Mouse (Mus musculus) liver, embryonic 13.5 days (tissue): ENCODE results near the gene Emc6. TPM values are rescaled to one million over a fixed set of nuclear protein-coding genes. Genes with fewer than 3 reads are reported as not detected.

Experiments used
- ATAC-seq: fragments of 200-750 bp; cut with Nextera tagmentation; 2 replicates; pipeline ENCODE4 v1.8.0; 2017; ENCODE audit warnings: low read depth, mild to moderate bottlenecking, moderate number of reproducible peaks, moderate library complexity
- DNase-seq: peaks from one replicate; pipeline ENCODE4 v3.0.0; 2022
- H3K27ac ChIP-seq: fragments of 300-500 bp; sonication (generic); 2 replicates; pipeline ENCODE4 v1.5.1; 2015; ENCODE audit warnings: moderate library complexity, mild to moderate bottlenecking, inconsistent platforms
- H3K27me3 ChIP-seq: fragments of 300-500 bp; sonication (generic); 2 replicates; pipeline ENCODE4 v1.6.1; 2015; ENCODE audit warnings: mild to moderate bottlenecking, inconsistent platforms
- H3K36me3 ChIP-seq: fragments of 300-500 bp; sonication (generic); 2 replicates; pipeline ENCODE4 v1.6.1; 2015; ENCODE audit warnings: mild to moderate bottlenecking, inconsistent platforms
- H3K4me1 ChIP-seq: fragments of 300-500 bp; sonication (generic); replicated peaks from 2 replicates; pipeline ENCODE4 v1.6.1; 2015; ENCODE audit warnings: inconsistent platforms
- H3K4me2 ChIP-seq: fragments of 300-500 bp; sonication (generic); 2 replicates; pipeline ENCODE4 v1.6.1; 2015; ENCODE audit warnings: inconsistent platforms, mild to moderate bottlenecking, moderate library complexity
- H3K4me3 ChIP-seq: fragments of 300-500 bp; sonication (generic); replicated peaks from 2 replicates; pipeline ENCODE4 v1.5.1; 2015; ENCODE audit warnings: mild to moderate bottlenecking, inconsistent platforms
- H3K9ac ChIP-seq: fragments of 300-500 bp; sonication (generic); 2 replicates; pipeline ENCODE4 v1.6.1; 2015; ENCODE audit warnings: mild to moderate bottlenecking, inconsistent platforms
- H3K9me3 ChIP-seq: fragments of 300-500 bp; sonication (generic); replicated peaks from 2 replicates; pipeline ENCODE4 v1.6.1; 2016; ENCODE audit warnings: inconsistent platforms
- WGBS: fragments of 180-500 bp; shearing (Covaris S2); methylation state at CpG from one replicate; pipeline ENCODE4 v1.1.7; 2015; ENCODE audit not compliant: insufficient replicate concordance; 5-methylcytosine and 5-hydroxymethylcytosine counted together
- polyA plus RNA-seq: library from polyadenylated mRNA; unstranded; fragments of >200 nt; fragmentation: Nextera tagmentation; extraction: Ambion mirVana; gene quantifications from 2 replicates; pipeline ENCODE4 v1.2.1, GENCODE M21; 2015

The Emc6 gene
- polyA plus RNA-seq, 1 experiment from 2014 or later = 98.5 TPM

GRCm38 (mm10) chr11:73175612-73176011 is 1.2 kb downstream of the Emc6 start:
- WGBS = 32% methylated on average over 8 of the region's 8 CpGs
- DNase-seq = peak; percentile 27
- H3K4me1 ChIP-seq = peaks cover 57% of the 10 kb centered on the region
- H3K27ac ChIP-seq = peak overlapping the region; percentile 79; the same call in 1 of the 2 replicates
- H3K4me3 ChIP-seq = peak overlapping the region; percentile 96
- H3K36me3 ChIP-seq = peaks cover 43% of the 10 kb centered on the region
- H3K9ac ChIP-seq = peak overlapping the region; percentile 96
- ATAC-seq = no peak
- peak overlapping the region; percentile 97 for H3K4me2 ChIP-seq
- H3K27me3 ChIP-seq = no peaks in the 10 kb centered on the region
- H3K9me3 ChIP-seq = no peaks in the 10 kb centered on the region

- H3K9ac ChIP-seq = no peak overlapping the region
- H3K27ac ChIP-seq = 0 out of 2 replicates have a peak overlapping the region, but pooled peaks have one; percentile 23
- peaks cover 46% of the 10 kb centered on the region for H3K4me1 ChIP-seq
- DNase-seq = no peak
- H3K27me3 ChIP-seq = no peaks in the 10 kb centered on the region
- H3K4me2 ChIP-seq = no peak overlapping the region
- no peaks in the 10 kb centered on the region for H3K9me3 ChIP-seq
- WGBS = 68% methylated on average over 5 of the region's 5 CpGs
- ATAC-seq = no peak
- H3K36me3 ChIP-seq = peaks cover 45% of the 10 kb centered on the region
- H3K4me3 ChIP-seq = no peak overlapping the region
Measured at GRCm38 (mm10) chr11:73172186-73172585, 4.7 kb downstream of the Emc6 start.

DNA sequence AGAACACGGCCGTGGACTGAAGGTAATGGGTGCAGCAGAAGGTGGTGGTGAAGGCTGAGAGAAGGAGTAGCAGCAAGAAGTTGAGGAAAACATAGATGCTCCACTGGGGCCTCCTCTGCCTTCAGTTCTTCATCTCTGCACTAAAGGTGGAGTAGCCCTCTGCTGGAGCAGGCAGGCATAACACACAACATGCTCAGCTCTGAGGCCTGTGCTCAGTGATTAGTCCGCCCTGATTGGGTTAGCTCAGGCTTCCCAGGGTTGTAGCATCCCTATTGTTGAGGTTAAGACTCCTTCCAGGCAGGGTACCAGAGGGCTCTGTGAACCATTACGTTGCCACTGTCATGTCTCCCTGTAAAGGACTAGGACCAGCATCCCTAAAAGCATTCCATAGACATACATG is 7.6 kb downstream of the Emc6 start:
- 33% methylated on average over 4 of the region's 4 CpGs for WGBS
- no peaks in the 10 kb centered on the region for H3K27me3 ChIP-seq
- no peak overlapping the region for H3K4me2 ChIP-seq
- H3K9ac ChIP-seq = no peak overlapping the region
- peaks cover 36% of the 10 kb centered on the region for H3K36me3 ChIP-seq
- peak; percentile 39 for DNase-seq
- no peaks in the 10 kb centered on the region for H3K9me3 ChIP-seq
- no peak overlapping the region for H3K4me3 ChIP-seq
- no peak overlapping the region for H3K27ac ChIP-seq
- ATAC-seq = peak; percentile 52
- peaks cover 31% of the 10 kb centered on the region for H3K4me1 ChIP-seq

- no peak overlapping the region for H3K4me3 ChIP-seq
- H3K27ac ChIP-seq = no peak overlapping the region
- DNase-seq (no peak), ATAC-seq (no peak)
- H3K4me2 ChIP-seq = no peak overlapping the region
- H3K9ac ChIP-seq = no peak overlapping the region
- peaks cover 31% of the 10 kb centered on the region for H3K36me3 ChIP-seq
- no peaks in the 10 kb centered on the region for H3K9me3 ChIP-seq
- no peaks in the 10 kb centered on the region for H3K27me3 ChIP-seq
- H3K4me1 ChIP-seq = peaks cover 25% of the 10 kb centered on the region
- 75% methylated on average over 6 of the region's 6 CpGs for WGBS
Measured at GRCm38 (mm10) chr11:73168576-73168975, 8.3 kb downstream of the Emc6 start.

GRCm38 (mm10) chr11:73168071-73168470 is 8.8 kb downstream of the Emc6 start:
- Histone ChIP-seq H3K36me3 (peaks cover 26% of the 10 kb centered on the region), H3K27ac (no peak overlapping the region), H3K9ac (no peak overlapping the region), H3K4me2 (no peak overlapping the region), H3K9me3 (no peaks in the 10 kb centered on the region), H3K27me3 (no peaks in the 10 kb centered on the region), H3K4me1 (peaks cover 23% of the 10 kb centered on the region), H3K4me3 (no peak overlapping the region)
- DNase-seq = no peak
- WGBS = 76% methylated on average over 8 of the region's 8 CpGs
- ATAC-seq = no peak

DNA sequence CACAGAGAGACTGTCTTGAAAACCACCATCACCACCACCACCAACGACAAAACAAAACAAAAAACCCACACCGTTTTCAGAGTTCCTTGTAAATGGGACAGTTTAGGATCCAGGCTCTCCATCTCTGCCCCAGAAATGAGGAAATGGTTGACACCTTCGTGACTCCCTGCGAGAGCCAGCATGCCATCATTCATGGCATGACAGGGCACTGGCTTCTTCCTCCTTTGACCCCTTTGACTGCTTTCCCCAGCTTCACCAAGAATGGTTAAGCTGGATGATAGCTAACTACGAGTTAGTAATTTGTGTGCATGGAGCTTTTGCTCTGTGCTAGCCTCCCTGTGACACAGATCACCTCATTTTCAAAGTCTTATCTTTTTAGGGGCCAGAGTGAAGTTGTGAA is 14.6 kb downstream of the Emc6 start:
- H3K27ac ChIP-seq = no peak overlapping the region
- DNase-seq (no peak), ATAC-seq (no peak)
- H3K27me3 ChIP-seq = peaks cover 44% of the 10 kb centered on the region
- 17% methylated on average over 5 of the region's 5 CpGs for WGBS
- no peaks in the 10 kb centered on the region for H3K36me3 ChIP-seq
- H3K9me3 ChIP-seq = no peaks in the 10 kb centered on the region
- H3K4me2 ChIP-seq = no peak overlapping the region
- H3K9ac ChIP-seq = no peak overlapping the region
- H3K4me1 ChIP-seq = peaks cover 13% of the 10 kb centered on the region; the same call in 1 of the 2 replicates
- no peak overlapping the region for H3K4me3 ChIP-seq

- Histone ChIP-seq H3K27me3 (peaks cover 49% of the 10 kb centered on the region), H3K36me3 (no peaks in the 10 kb centered on the region), H3K4me2 (no peak overlapping the region), H3K9ac (no peak overlapping the region), H3K9me3 (no peaks in the 10 kb centered on the region), H3K27ac (no peak overlapping the region), H3K4me1 (peaks cover 13% of the 10 kb centered on the region; the same call in 1 of the 2 replicates), H3K4me3 (no peak overlapping the region)
- ATAC-seq = no peak
- no peak for DNase-seq
- WGBS = 62% methylated on average over 4 of the region's 4 CpGs
Measured at GRCm38 (mm10) chr11:73161616-73162015, 15.2 kb downstream of the Emc6 start.

GRCm38 (mm10) chr11:73160811-73161200 is 16.0 kb downstream of the Emc6 start:
- Histone ChIP-seq H3K27ac (no peak overlapping the region), H3K9ac (no peak overlapping the region), H3K4me2 (peak overlapping the region; percentile 62), H3K9me3 (no peaks in the 10 kb centered on the region), H3K36me3 (no peaks in the 10 kb centered on the region), H3K4me3 (peak overlapping the region; percentile 44), H3K4me1 (peaks cover 13% of the 10 kb centered on the region; the same call in 1 of the 2 replicates), H3K27me3 (peaks cover 52% of the 10 kb centered on the region)
- no peak for DNase-seq
- 28% methylated on average over 6 of the region's 6 CpGs for WGBS
- no peak for ATAC-seq

- DNase-seq = no peak
- WGBS = 4% methylated on average over 49 of the region's 49 CpGs
- Histone ChIP-seq H3K4me2 (peak within 1 kb of the TSS; percentile 62), H3K9ac (0 out of 2 replicates have a peak within 1 kb of the TSS, but pooled peaks have one; percentile 15), H3K9me3 (no peaks in the 10 kb centered on the region), H3K4me3 (peak within 1 kb of the TSS; percentile 44), H3K27ac (no peak within 1 kb of the TSS), H3K4me1 (peaks cover 13% of the 10 kb centered on the region; the same call in 1 of the 2 replicates), H3K27me3 (peaks cover 58% of the 10 kb centered on the region), H3K36me3 (no peaks in the 10 kb centered on the region)
- ATAC-seq = peak; percentile 59
Measured at GRCm38 (mm10) chr11:73159957-73160810, 16.7 kb downstream of the Emc6 start, which contains the start of gene P2rx5. TSS of gene P2rx5 (plus strand) at chr11:73160421.

GRCm38 (mm10) chr11:73155071-73155470 is 21.8 kb downstream of the Emc6 start:
- no peak overlapping the region for H3K9ac ChIP-seq
- WGBS = 64% methylated on average over 6 of the region's 6 CpGs
- ATAC-seq = no peak
- no peak overlapping the region for H3K4me3 ChIP-seq
- no peaks in the 10 kb centered on the region for H3K9me3 ChIP-seq
- peaks cover 42% of the 10 kb centered on the region for H3K27me3 ChIP-seq
- no peak overlapping the region for H3K4me2 ChIP-seq
- no peaks in the 10 kb centered on the region for H3K36me3 ChIP-seq
- H3K27ac ChIP-seq = no peak overlapping the region
- DNase-seq = no peak
- no peaks in the 10 kb centered on the region; the same call in 1 of the 2 replicates for H3K4me1 ChIP-seq

- Histone ChIP-seq H3K9ac (no peak overlapping the region), H3K36me3 (no peaks in the 10 kb centered on the region), H3K9me3 (no peaks in the 10 kb centered on the region), H3K4me1 (0 out of 2 replicates have a peak, but pooled peaks cover 2% of the 10 kb centered on the region), H3K4me3 (no peak overlapping the region), H3K27ac (no peak overlapping the region), H3K4me2 (no peak overlapping the region), H3K27me3 (no peaks in the 10 kb centered on the region)
- DNase-seq (no peak), ATAC-seq (no peak)
- 69% methylated on average over 9 of the region's 9 CpGs for WGBS
Measured at GRCm38 (mm10) chr11:73148209-73148608, 28.6 kb downstream of the Emc6 start.
